Mouse (Mus musculus): ENCODE results near the gene A130010J15Rik. TPM values are rescaled to one million over a fixed set of nuclear protein-coding genes. Genes with fewer than 3 reads are reported as not detected.
A peak's percentile ranks its signal among the peaks of the same experiment; 100 is the strongest.

The A130010J15Rik gene
- total and polyA plus RNA-seq, 3 experiments, result 9.1 to 22.4 (median 18.6) TPM

DNA sequence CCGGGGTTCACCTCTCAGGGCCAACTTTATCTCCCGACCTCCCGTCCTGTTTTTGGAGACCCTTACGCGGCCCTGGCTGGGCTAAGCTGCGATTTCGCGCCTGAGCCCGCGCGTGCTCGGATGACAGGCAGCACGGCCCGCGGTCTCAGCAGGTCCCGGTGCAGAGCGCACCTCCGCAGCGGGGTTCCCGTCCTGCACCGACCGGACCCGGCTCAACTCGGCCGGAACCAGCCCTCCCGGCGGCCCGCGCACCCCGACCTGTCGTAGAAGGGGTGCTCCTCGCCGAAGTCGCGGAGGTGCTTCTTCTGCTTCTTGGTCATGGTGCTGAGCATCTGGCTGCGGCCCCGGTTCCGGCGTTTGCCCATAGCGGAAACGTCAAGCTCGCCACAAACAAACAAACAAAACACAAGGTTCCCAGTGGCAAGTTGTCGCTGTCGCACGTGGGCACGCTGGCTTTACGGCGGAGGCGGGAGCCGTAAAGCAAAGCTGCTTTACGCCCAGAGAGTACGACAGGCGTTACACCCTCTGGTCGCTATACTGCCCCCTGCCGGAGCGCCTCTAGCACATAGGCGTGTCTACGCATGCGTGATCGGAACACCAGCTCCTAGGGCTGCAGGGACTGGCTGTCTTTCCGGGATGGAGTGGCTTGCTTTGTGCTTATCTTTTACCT lies 37.9 kb upstream of the A130010J15Rik start, which contains the start of gene Diexf:
Gene Diexf (minus strand): TSS at position 487 of the 670 bp plus-strand sequence.
- no peaks in the 10 kb centered on the region for H3K27me3 ChIP-seq (replicated peaks)
- peak; percentile 99 for DNase-seq (ENCODE audit: extremely low read depth)
- peak within 1 kb of the TSS; percentile 96 for H3K4me2 ChIP-seq (ENCODE audit: insufficient read depth, low read depth, poor library complexity, severe bottlenecking)
- H3K4me1 ChIP-seq (ENCODE audit: control insufficient read depth in 1 of 2, insufficient read depth in 2 of 2), result peaks cover 7 to 27% of the 10 kb centered on the region in 2 experiments
- H3K36me3 ChIP-seq (replicated peaks in 1 of 2; ENCODE audit: control insufficient read depth in 1 of 2, insufficient read depth in 1 of 2, low read length in 1 of 2), result peaks cover 20 to 25% of the 10 kb centered on the region in 2 experiments
- peak within 1 kb of the TSS; percentile 18 for H3K27ac ChIP-seq (ENCODE audit: insufficient read depth, low read depth)
- dilution Hi-C loops (cut with MboI; ENCODE audit: extremely low pct_ligation_motif_present, extremely low pct_unique_long_range_greater_than_20kb, low sequenced_read_pairs) (no loop called here), in situ Hi-C loops (cut with MboI; ENCODE audit: low pct_ligation_motif_present, low pct_unique_long_range_greater_than_20kb, low sequenced_read_pairs) (no loop called here)
- H3K9me3 ChIP-seq (replicated peaks; ENCODE audit: low read length), result no peaks in the 10 kb centered on the region
- peak within 1 kb of the TSS; percentile 85 to 100 (median 99) for H3K4me3 ChIP-seq (replicated peaks in 1 of 3; ENCODE audit: low read depth in 2 of 3, low read length in 2 of 3, poor library complexity in 1 of 3)
- TF ChIP-seq MEF2A (IDR thresholded peaks at IDR 0.05; ENCODE audit: borderline replicate concordance, low read depth, low read length), result peak; percentile 53; the same call in 1 of the 2 replicates
- TF ChIP-seq UBTF (IDR thresholded peaks at IDR 0.05; ENCODE audit: low read depth, low read length), result 0 out of 2 replicates have a peak, but pooled peaks have one; percentile 69
- TF ChIP-seq EP300 (IDR thresholded peaks at IDR 0.05; ENCODE audit: low read length), result no peak
- TF ChIP-seq CHD2 (IDR thresholded peaks at IDR 0.05; ENCODE audit: low read length), result no peak
- peak; percentile 98 for TF ChIP-seq MAX (IDR thresholded peaks at IDR 0.05; ENCODE audit: low read length)
- peak; percentile 90 for TF ChIP-seq HCFC1 (IDR thresholded peaks at IDR 0.05; ENCODE audit: low read depth, low read length)
- TF ChIP-seq SIN3A (IDR thresholded peaks at IDR 0.05; ENCODE audit: low read length), result peak; percentile 96
- TF ChIP-seq E2F4 (IDR thresholded peaks at IDR 0.05; ENCODE audit: insufficient replicate concordance, low read depth, low read length), result no peak
- peak; percentile 93 for TF ChIP-seq BHLHE40 (IDR thresholded peaks at IDR 0.05; ENCODE audit: low read depth, low read length)
- no peak for TF ChIP-seq JUN (IDR thresholded peaks at IDR 0.05; ENCODE audit: insufficient read depth, low read depth, low read length)
- TF ChIP-seq TCF12 (IDR thresholded peaks at IDR 0.05; ENCODE audit: low read depth, low read length), result peak; percentile 84
- TF ChIP-seq IRF4 (IDR thresholded peaks at IDR 0.05; ENCODE audit: low read depth, low read length), result peak; percentile 79
- TF ChIP-seq USF2 (conservative IDR thresholded peaks at IDR 0.05; ENCODE audit: low read depth, low read length), result no peak
- no peak for TF ChIP-seq JUND (conservative IDR thresholded peaks at IDR 0.05; ENCODE audit: low read depth, low read length)
- peak; percentile 99 for TF ChIP-seq MYC (IDR thresholded peaks at IDR 0.05; ENCODE audit: low read depth, low read length)
- peak; percentile 49 for TF ChIP-seq USF1 (IDR thresholded peaks at IDR 0.05; ENCODE audit: low read depth, low read length)
- TF ChIP-seq NELFE (IDR thresholded peaks at IDR 0.05; ENCODE audit: low read depth, low read length), result peak; percentile 74
- TF ChIP-seq PAX5 (IDR thresholded peaks at IDR 0.05; ENCODE audit: low read length), result no peak
- TF ChIP-seq ZC3H11A (IDR thresholded peaks at IDR 0.05; ENCODE audit: low read depth, low read length), result no peak
- TF ChIP-seq ZNF384 (IDR thresholded peaks at IDR 0.05; ENCODE audit: low read depth, low read length), result 0 out of 2 replicates have a peak, but pooled peaks have one; percentile 70
- peak; percentile 28 for TF ChIP-seq RAD21 (IDR thresholded peaks at IDR 0.05; ENCODE audit: low read depth, low read length)
- peak; percentile 82 for TF ChIP-seq POLR2A (IDR thresholded peaks at IDR 0.05; ENCODE audit: low read depth, low read length)
- TF ChIP-seq ZMIZ1 (IDR thresholded peaks at IDR 0.05; ENCODE audit: low read depth, low read length), result 0 out of 2 replicates have a peak, but pooled peaks have one; percentile 39
- peak; percentile 38 for TF ChIP-seq SMC3 (IDR thresholded peaks at IDR 0.05; ENCODE audit: low read depth, low read length)
- peak; percentile 91; the same call in 1 of the 2 replicates for TF ChIP-seq KAT2A (IDR thresholded peaks at IDR 0.05; ENCODE audit: insufficient replicate concordance, low read length)
- peak; percentile 87 for TF ChIP-seq NRF1 (IDR thresholded peaks at IDR 0.05; ENCODE audit: low read depth, low read length)
- TF ChIP-seq MAZ (IDR thresholded peaks at IDR 0.05; ENCODE audit: low read depth, low read length), result no peak
- TF ChIP-seq CHD1 (IDR thresholded peaks at IDR 0.05; ENCODE audit: low read depth, low read length), result no peak
- TF ChIP-seq MXI1 (IDR thresholded peaks at IDR 0.05; ENCODE audit: low read depth, low read length), result peak; percentile 100
- TF ChIP-seq MAFK (IDR thresholded peaks at IDR 0.05; ENCODE audit: insufficient replicate concordance, low read length), result no peak
- TF ChIP-seq GABPA (IDR thresholded peaks at IDR 0.05; ENCODE audit: insufficient replicate concordance, low read depth, low read length), result no peak; the same call in 1 of the 2 replicates
- TF ChIP-seq RCOR1 (conservative IDR thresholded peaks at IDR 0.05; ENCODE audit: low read depth, low read length), result no peak
- peak; percentile 75 for TF ChIP-seq ELF1 (IDR thresholded peaks at IDR 0.05; ENCODE audit: low read depth, low read length)
- peak; percentile 86 for TF ChIP-seq TBP (conservative IDR thresholded peaks at IDR 0.05; ENCODE audit: low read depth, low read length)
- TF ChIP-seq CTCF (conservative IDR thresholded peaks at IDR 0.05 in 1 of 2, IDR thresholded peaks at IDR 0.05 in 1 of 2; ENCODE audit: low read depth in 2 of 2, low read length in 2 of 2), result peak; percentile 70 to 86
- peaks cover 36% of the 10 kb centered on the region for H3K79me2 ChIP-seq (replicated peaks; ENCODE audit: control insufficient read depth, extremely low read depth, insufficient read depth, poor library complexity, severe bottlenecking)
- H3K9ac ChIP-seq (ENCODE audit: insufficient read depth, low read depth), result peak within 1 kb of the TSS; percentile 95

Measured in CH12.LX (cell line).